8 mouse cellular contexts compared by ENCODE assay signal in genomic region chr7:80404101-80404894, GRCm38 (mm10). TPM values are rescaled to one million over a fixed set of nuclear protein-coding genes. Genes with fewer than 3 reads are reported as not detected.
A peak's percentile ranks its signal among the peaks of the same experiment; 100 is the strongest.
DNase-seq lines count a peak whose midpoint lies in the region; ATAC-seq and TF ChIP-seq lines count a peak whose summit lies in the region.

No protein-coding gene starts in this region.

- H3ac ChIP-seq in C2C12 (ENCODE audit: control insufficient read depth, insufficient read length, low read depth) = peak overlapping the region; percentile 27

- H3K27ac ChIP-seq in forebrain, embryonic 14.5 days (ENCODE audit: low read depth, low read length) = no peak overlapping the region
- H3K27ac ChIP-seq in cerebellum, adult 2 months (ENCODE audit: insufficient read depth, low read length) = no peak overlapping the region

- TF ChIP-seq POLR2A in cerebellum, adult 2 months (IDR thresholded peaks at IDR 0.05; ENCODE audit: borderline replicate concordance, insufficient read depth, low read length) = no peak

- no peak overlapping the region for H3K4me2 ChIP-seq in forebrain, embryonic 14.5 days (ENCODE audit: low read length)

- peak; percentile 57 to 65 for DNase-seq in heart, adult 18-20 months
- no peak for DNase-seq in heart, postnatal 25 days (ENCODE audit: low spot score)
- DNase-seq in gastrocnemius, adult 8-10 months (ENCODE audit: low spot score in 2 of 2) = no peak
- no peak for DNase-seq in forebrain, embryonic 14.5 days (ENCODE audit: low spot score)
- no peak for DNase-seq in cerebellum, adult 2 months

- no peak for TF ChIP-seq CTCF in C2C12 (IDR thresholded peaks at IDR 0.05; ENCODE audit: control insufficient read depth, insufficient read depth, insufficient read length)
- TF ChIP-seq CTCF in cerebellum, adult 2 months (IDR thresholded peaks at IDR 0.05; ENCODE audit: borderline replicate concordance, insufficient read depth, low read depth, low read length) = no peak

- no peak overlapping the region for H3K9ac ChIP-seq in forebrain, embryonic 14.5 days (ENCODE audit: low read length)

- no peaks in the 10 kb centered on the region for H3K27me3 ChIP-seq in C2C12 (ENCODE audit: control insufficient read depth, insufficient read depth, insufficient read length)
- no peaks in the 10 kb centered on the region for H3K27me3 ChIP-seq in forebrain, embryonic 14.5 days (replicated peaks; ENCODE audit: control insufficient read depth, insufficient read depth, low read length)
- H3K27me3 ChIP-seq in cerebellum, adult 2 months (ENCODE audit: control insufficient read depth, insufficient read depth, low read length) = no peaks in the 10 kb centered on the region

- peak; percentile 80 for ATAC-seq in granulocyte monocyte progenitor cell, adult 5-6 weeks (replicated peaks; ENCODE audit: poor library complexity, severe bottlenecking)
- ATAC-seq in megakaryocyte, adult 5-6 weeks (ENCODE audit: poor library complexity, severe bottlenecking) = peak; percentile 64
- ATAC-seq in forebrain, embryonic 14.5 days = no peak

- H3K79me2 ChIP-seq in C2C12 (ENCODE audit: control insufficient read depth, insufficient read depth) = peaks cover 36% of the 10 kb centered on the region

- H3K36me3 ChIP-seq in C2C12 (ENCODE audit: control insufficient read depth, insufficient read depth) = no peaks in the 10 kb centered on the region
- H3K36me3 ChIP-seq in forebrain, embryonic 14.5 days (ENCODE audit: control insufficient read depth, insufficient read depth, low read length) = no peaks in the 10 kb centered on the region

- H3K4me3 ChIP-seq in C2C12 (ENCODE audit: insufficient read depth, poor library complexity, severe bottlenecking) = peak overlapping the region; percentile 3
- no peak overlapping the region for H3K4me3 ChIP-seq in forebrain, embryonic 14.5 days (ENCODE audit: low read depth, low read length)
- H3K4me3 ChIP-seq in cerebellum, adult 2 months (replicated peaks; ENCODE audit: insufficient read depth, low read depth, low read length) = no peak overlapping the region

- peaks cover 17% of the 10 kb centered on the region for H3K79me3 ChIP-seq in C2C12 (ENCODE audit: low read depth)

- intact Hi-C loops in heart, postnatal 25 days (cut with DNase I) = loop anchor here (5.0 kb wide), 1 partner anchor 38 kb away; no protein-coding TSS in a partner anchor

- H3K9me3 ChIP-seq in forebrain, embryonic 14.5 days (replicated peaks; ENCODE audit: control insufficient read depth, low read length) = no peaks in the 10 kb centered on the region

- WGBS in forebrain, embryonic 14.5 days = 69% methylated on average over 7 of the region's 7 CpGs
- WGBS in cerebellum, adult 2 months = 70% methylated on average over 7 of the region's 7 CpGs

- peaks cover 12% of the 10 kb centered on the region for H3K4me1 ChIP-seq in forebrain, embryonic 14.5 days (ENCODE audit: control insufficient read depth, insufficient read depth, low read length)
- peaks cover 6% of the 10 kb centered on the region; the same call in 1 of the 2 replicates for H3K4me1 ChIP-seq in cerebellum, adult 2 months (ENCODE audit: control insufficient read depth, insufficient read depth, low read length)

TF ChIP-seq in C2C12, 6 proteins besides CTCF, POLR2A, EP300 and RAD21:
- no peak for TF ChIP-seq USF1 (IDR thresholded peaks at IDR 0.05; ENCODE audit: low read depth)
- peak; percentile 44 for TF ChIP-seq MAX (IDR thresholded peaks at IDR 0.05)

RNA-seq across cellular contexts. Expression of gene Furin, which starts 0.9 kb away (rescaled TPM):
- 100 to 1,000 TPM; 103 to 114 TPM for total RNA-seq in heart, adult 18-20 months (2021)
- total RNA-seq in heart, postnatal 25 days (2021) = 100 to 1,000 TPM; 106 to 118 TPM
- polyA plus RNA-seq in C2C12 (2012; fragmentation: generic; extraction: Trizol) = 63.6 TPM
- total RNA-seq in granulocyte monocyte progenitor cell, adult 5-6 weeks (2014; fragmentation: Nextera tagmentation) = 25.5 and 25.6 TPM in 2 replicates
- 5.0 and 10.1 TPM in 2 replicates for total RNA-seq in granulocyte monocyte progenitor cell, adult 5-6 weeks (2017)
- 28.0 and 34.1 TPM in 2 replicates for total RNA-seq in megakaryocyte, adult 5-6 weeks (2015)
- 13.8 and 21.3 TPM in 2 replicates for total RNA-seq in megakaryocyte, adult 5-6 weeks (2017)
- total RNA-seq in gastrocnemius, adult 8-10 months (2022) = 10 to 100 TPM; 50.3 to 60.1 (median 56.7) TPM
- polyA plus RNA-seq in forebrain, embryonic 14.5 days (2014; fragmentation: Nextera tagmentation; extraction: Ambion mirVana) = 3.9 and 4.1 TPM in 2 replicates
- polyA plus RNA-seq in cerebellum, adult 2 months (2012; rRNA removed) = 34.4 and 37.3 TPM in 2 replicates

RNA-seq across cellular contexts. Expression of gene Fes, which starts 16.6 kb away (rescaled TPM):
- 10 to 100 TPM in 1 of 2 experiments, 1 to 10 TPM in 1; 9.9 to 11.4 TPM for total RNA-seq in heart, adult 18-20 months (2021)
- total RNA-seq in heart, postnatal 25 days (2021) = 10 to 100 TPM; 11.9 to 13.6 TPM
- 0.82 TPM for polyA plus RNA-seq in C2C12 (2012; fragmentation: generic; extraction: Trizol)
- 141 and 238 TPM in 2 replicates for total RNA-seq in granulocyte monocyte progenitor cell, adult 5-6 weeks (2014; fragmentation: Nextera tagmentation)
- total RNA-seq in granulocyte monocyte progenitor cell, adult 5-6 weeks (2017) = 155 and 176 TPM in 2 replicates
- 260 and 265 TPM in 2 replicates for total RNA-seq in megakaryocyte, adult 5-6 weeks (2015)
- 252 and 267 TPM in 2 replicates for total RNA-seq in megakaryocyte, adult 5-6 weeks (2017)
- total RNA-seq in gastrocnemius, adult 8-10 months (2022) = 1 to 10 TPM; 1.7 to 2.7 (median 2.4) TPM
- polyA plus RNA-seq in forebrain, embryonic 14.5 days (2014; fragmentation: Nextera tagmentation; extraction: Ambion mirVana) = 2.4 and 3.5 TPM in 2 replicates
- 4.2 and 4.9 TPM in 2 replicates for polyA plus RNA-seq in cerebellum, adult 2 months (2012; rRNA removed)

RNA-seq across cellular contexts. Expression of gene Man2a2, which starts 33.1 kb away (rescaled TPM):
- 10 to 100 TPM; 54.6 to 55.7 TPM for total RNA-seq in heart, adult 18-20 months (2021)
- 10 to 100 TPM; 67.2 to 67.5 TPM for total RNA-seq in heart, postnatal 25 days (2021)
- 21.5 TPM for polyA plus RNA-seq in C2C12 (2012; fragmentation: generic; extraction: Trizol)
- total RNA-seq in granulocyte monocyte progenitor cell, adult 5-6 weeks (2014; fragmentation: Nextera tagmentation) = 60.4 and 74.6 TPM in 2 replicates
- 32.7 and 36.7 TPM in 2 replicates for total RNA-seq in granulocyte monocyte progenitor cell, adult 5-6 weeks (2017)
- 23.3 and 25.3 TPM in 2 replicates for total RNA-seq in megakaryocyte, adult 5-6 weeks (2015)
- 27.8 and 39.5 TPM in 2 replicates for total RNA-seq in megakaryocyte, adult 5-6 weeks (2017)
- total RNA-seq in gastrocnemius, adult 8-10 months (2022) = 100 to 1,000 TPM; 139 to 171 (median 148) TPM
- polyA plus RNA-seq in forebrain, embryonic 14.5 days (2014; fragmentation: Nextera tagmentation; extraction: Ambion mirVana) = 7.6 and 10.5 TPM in 2 replicates
- polyA plus RNA-seq in cerebellum, adult 2 months (2012; rRNA removed) = 167 and 188 TPM in 2 replicates

Comparison
In these comparisons a context has a peak if more than half of its experiments do, and no peak if none do; other contexts are left out.
1. DNase-seq: peak in heart, adult 18-20 months (2 of 2); none in heart, postnatal 25 days (single experiment), gastrocnemius, adult 8-10 months (0 of 2), forebrain, embryonic 14.5 days (single experiment) and cerebellum, adult 2 months (0 of 2).
2. RNA of gene Fes, which starts 16.6 kb away (total RNA-seq): 252 to 267 TPM in megakaryocyte, adult 5-6 weeks and 141 to 238 TPM in granulocyte monocyte progenitor cell, adult 5-6 weeks; 11.9 to 13.6 TPM in heart, postnatal 25 days, 9.9 to 11.4 TPM in heart, adult 18-20 months and 1.7 to 2.7 TPM in gastrocnemius, adult 8-10 months; every median in the first group is over 4 times any median in the second.